Mouse (Mus musculus) neural tube, embryonic 12.5 days (tissue): ENCODE results near the gene Abca17. TPM values are rescaled to one million over a fixed set of nuclear protein-coding genes. Genes with fewer than 3 reads are reported as not detected.

Source experiments
- ATAC-seq: fragments of 200-750 bp; cut with Nextera tagmentation; 2 replicates; pipeline ENCODE4 v1.8.0; 2017; ENCODE audit warnings: low read depth, mild to moderate bottlenecking, moderate TSS enrichment, moderate library complexity; ENCODE audit not compliant: low FRiP score
- H3K27ac ChIP-seq: fragments of 300-500 bp; sonication (generic); 2 replicates; pipeline ENCODE4 v1.5.1; 2016
- H3K27me3 ChIP-seq: fragments of 300-500 bp; sonication (generic); replicated peaks from 2 replicates; pipeline ENCODE4 v1.6.1; 2016; ENCODE audit warnings: mild to moderate bottlenecking
- H3K36me3 ChIP-seq: fragments of 300-500 bp; sonication (generic); 2 replicates; pipeline ENCODE4 v1.6.1; 2016; ENCODE audit warnings: mild to moderate bottlenecking
- H3K4me1 ChIP-seq: fragments of 300-500 bp; sonication (generic); 2 replicates; pipeline ENCODE4 v1.6.1; 2016
- H3K4me2 ChIP-seq: fragments of 300-500 bp; sonication (generic); replicated peaks from 2 replicates; pipeline ENCODE4 v1.6.1; 2016; ENCODE audit warnings: mild to moderate bottlenecking
- H3K4me3 ChIP-seq: fragments of 300-500 bp; sonication (generic); 2 replicates; pipeline ENCODE4 v1.5.1; 2016
- H3K9ac ChIP-seq: fragments of 300-500 bp; sonication (generic); 2 replicates; pipeline ENCODE4 v1.6.1; 2016; ENCODE audit warnings: mild to moderate bottlenecking
- H3K9me3 ChIP-seq: fragments of 300-500 bp; sonication (generic); 2 replicates; pipeline ENCODE4 v1.6.1; 2016; ENCODE audit warnings: mild to moderate bottlenecking
- WGBS: fragments of 180-500 bp; shearing (Covaris S2); methylation state at CpG from one replicate; pipeline ENCODE4 v1.1.7; 2016; 5-methylcytosine and 5-hydroxymethylcytosine counted together
- polyA plus RNA-seq: library from polyadenylated mRNA; unstranded; fragments of >200 nt; fragmentation: Nextera tagmentation; extraction: Ambion mirVana; gene quantifications from 2 replicates; pipeline ENCODE4 v1.2.1, GENCODE M21; 2016

Gene Abca17
- polyA plus RNA-seq, 1 experiment from 2014 or later = 0.13 TPM

DNA sequence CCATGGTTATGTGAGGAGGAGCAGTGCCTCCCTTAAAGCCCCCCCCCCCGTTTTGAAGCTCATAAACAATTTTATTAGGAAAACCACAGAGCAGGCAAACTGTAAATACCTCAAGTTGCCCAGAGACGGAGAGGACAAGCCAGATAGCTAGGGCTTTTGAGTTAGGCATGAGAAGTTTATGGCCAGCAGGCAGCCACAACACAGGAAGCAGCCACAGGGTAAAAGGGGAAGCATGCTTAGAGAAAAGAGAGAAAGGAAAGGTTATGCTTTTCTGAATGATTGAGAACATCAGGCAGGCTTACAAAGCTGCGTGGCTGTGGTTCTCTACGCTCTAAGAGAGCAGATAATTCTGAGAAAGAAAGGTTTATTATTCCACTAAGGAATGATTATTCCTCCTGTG lies 90.4 kb downstream of the Abca17 start:
- Histone ChIP-seq H3K4me3 (no peak overlapping the region), H3K9me3 (no peaks in the 10 kb centered on the region), H3K27ac (no peak overlapping the region), H3K36me3 (no peaks in the 10 kb centered on the region), H3K27me3 (no peaks in the 10 kb centered on the region), H3K4me1 (no peaks in the 10 kb centered on the region), H3K9ac (no peak overlapping the region), H3K4me2 (no peak overlapping the region)
- ATAC-seq = no peak
- 60% methylated on average over 4 of the region's 4 CpGs for WGBS

DNA sequence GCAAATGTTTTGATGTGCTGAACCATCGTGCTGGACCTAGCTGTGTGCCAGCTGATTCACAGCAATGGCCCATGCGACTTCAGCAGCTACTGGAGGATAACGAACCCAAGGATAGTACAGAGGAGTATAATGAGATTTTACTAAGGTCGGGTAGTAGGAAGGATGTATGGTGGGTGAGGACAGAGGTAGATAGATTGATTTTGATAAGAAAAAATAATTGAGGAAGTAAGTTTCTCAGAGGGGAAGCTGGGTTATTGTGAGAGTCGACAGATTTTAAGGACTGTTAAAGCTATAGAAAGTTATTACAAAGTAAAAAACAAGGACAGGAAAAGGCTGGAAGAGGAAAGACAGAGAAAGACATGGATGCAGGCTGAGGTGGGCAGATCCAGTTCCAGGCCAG lies 91.2 kb downstream of the Abca17 start:
- WGBS = 81% methylated on average over 5 of the region's 5 CpGs
- Histone ChIP-seq H3K4me1 (no peaks in the 10 kb centered on the region), H3K27ac (no peak overlapping the region), H3K4me3 (no peak overlapping the region), H3K27me3 (no peaks in the 10 kb centered on the region), H3K9me3 (no peaks in the 10 kb centered on the region), H3K4me2 (no peak overlapping the region), H3K9ac (no peak overlapping the region), H3K36me3 (no peaks in the 10 kb centered on the region)
- ATAC-seq = no peak

DNA sequence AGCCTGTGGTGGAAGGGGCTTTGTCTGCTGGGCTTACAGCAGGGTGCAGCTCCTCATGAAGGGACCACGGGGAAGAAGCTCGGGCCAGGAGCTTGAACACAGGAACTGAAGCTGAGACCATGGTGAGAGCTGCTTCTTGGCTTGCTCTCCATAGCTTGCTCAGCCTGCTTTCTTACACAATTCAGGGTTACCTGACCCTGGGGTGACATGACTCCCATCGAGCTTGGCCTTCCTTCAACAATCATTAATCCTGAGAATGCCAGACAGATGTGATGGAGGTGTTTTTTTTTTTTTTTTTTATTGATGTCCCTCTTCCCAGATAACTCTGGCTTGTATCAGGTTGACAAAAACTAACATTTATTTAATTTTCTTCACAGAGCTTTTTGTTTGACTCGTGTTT lies 91.9 kb downstream of the Abca17 start:
- ATAC-seq = no peak
- Histone ChIP-seq H3K27ac (no peak overlapping the region), H3K4me2 (no peak overlapping the region), H3K9me3 (no peaks in the 10 kb centered on the region), H3K9ac (no peak overlapping the region), H3K27me3 (no peaks in the 10 kb centered on the region), H3K4me3 (no peak overlapping the region), H3K4me1 (no peaks in the 10 kb centered on the region), H3K36me3 (no peaks in the 10 kb centered on the region)
- 68% methylated on average over 4 of the region's 4 CpGs for WGBS

DNA sequence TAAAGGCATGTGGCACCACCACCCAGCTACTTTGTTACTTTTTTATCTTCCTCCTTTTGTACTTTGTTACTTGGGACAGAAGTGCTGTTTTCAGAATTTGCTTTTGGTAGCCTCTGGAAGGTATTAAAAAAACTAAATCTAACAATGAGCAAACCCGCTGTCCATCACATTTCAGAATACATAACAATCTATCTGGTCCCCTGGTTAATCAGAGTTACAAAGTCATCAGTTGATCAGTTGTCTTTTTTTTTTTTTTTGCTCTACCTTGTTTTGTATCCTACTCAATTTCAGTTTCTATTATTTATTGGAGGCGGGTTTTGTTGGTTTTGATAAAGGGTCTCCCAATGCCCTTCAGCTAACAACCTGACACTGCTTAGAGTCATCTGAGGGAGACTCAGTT lies 98.5 kb downstream of the Abca17 start:
- no peak overlapping the region for H3K9ac ChIP-seq
- H3K9me3 ChIP-seq = no peaks in the 10 kb centered on the region
- 95% methylated on average over 2 of the region's 2 CpGs for WGBS
- H3K27ac ChIP-seq = no peak overlapping the region
- H3K4me1 ChIP-seq = peaks cover 12% of the 10 kb centered on the region
- H3K4me3 ChIP-seq = no peak overlapping the region
- no peak for ATAC-seq
- peaks cover 15% of the 10 kb centered on the region for H3K36me3 ChIP-seq
- no peaks in the 10 kb centered on the region for H3K27me3 ChIP-seq
- no peak overlapping the region; the same call in 1 of the 2 replicates for H3K4me2 ChIP-seq

DNA sequence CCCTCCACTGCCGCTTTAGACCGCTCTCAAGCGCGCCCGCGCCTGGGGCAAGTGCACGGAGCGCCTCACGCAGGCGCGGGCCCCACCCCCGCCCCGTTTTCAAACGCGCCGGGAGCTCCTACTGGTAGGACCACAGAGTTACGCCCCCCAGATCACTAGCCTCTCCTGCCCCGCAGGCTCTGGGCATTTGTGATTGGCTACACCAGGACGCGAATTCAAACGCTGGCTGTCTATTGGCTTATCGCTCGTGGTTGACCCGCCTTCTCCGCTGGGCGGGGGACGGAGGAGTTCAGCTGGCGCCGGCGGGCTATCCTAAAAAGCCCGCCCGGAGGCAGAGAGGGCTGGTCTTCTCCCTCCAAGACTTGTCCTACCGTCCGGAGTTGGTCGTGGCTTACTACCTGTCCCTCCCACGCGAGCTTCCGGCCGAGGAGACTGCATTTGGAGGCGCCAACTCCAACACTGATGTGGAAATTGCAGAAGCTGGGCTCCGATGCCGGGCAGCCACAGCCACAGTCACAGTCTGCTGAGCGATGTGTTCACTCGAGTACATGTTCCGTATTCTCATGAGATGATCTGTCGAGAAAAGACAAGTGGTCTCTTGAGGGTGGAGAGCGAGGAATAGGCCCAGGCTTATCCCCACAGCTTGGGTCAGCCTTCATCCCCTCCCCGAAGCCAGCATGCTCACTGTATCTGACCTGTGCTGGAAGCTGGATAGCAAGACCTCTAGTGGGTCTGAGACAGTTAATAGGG lies 99.4 kb downstream of the Abca17 start, which contains the start of gene Ccnf:
Gene Ccnf (minus strand): TSS at position 165 of the 750 bp plus-strand sequence.
- WGBS = under 1% methylated on average over 48 of the region's 48 CpGs
- H3K9me3 ChIP-seq = no peaks in the 10 kb centered on the region
- H3K27me3 ChIP-seq = no peaks in the 10 kb centered on the region

DNA sequence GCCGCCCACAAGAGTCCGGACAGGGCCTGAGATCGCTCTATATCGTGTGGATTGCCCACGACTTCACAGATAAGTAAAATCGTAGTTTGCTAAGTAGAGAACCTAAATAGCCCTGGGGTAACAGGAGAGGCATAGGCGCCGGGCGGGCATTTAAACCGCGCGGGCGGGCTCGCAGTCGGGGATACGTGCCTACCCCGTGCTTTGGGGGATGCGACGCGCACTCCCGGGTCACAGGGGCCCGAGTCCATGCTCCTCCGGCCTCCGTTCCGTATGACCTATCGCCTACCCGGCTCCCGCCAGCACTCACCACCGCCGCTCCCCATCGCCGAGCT lies 99.9 kb downstream of the Abca17 start:
- ATAC-seq = no peak
- H3K9ac ChIP-seq = peak overlapping the region; percentile 72
- peak overlapping the region; percentile 61 for H3K4me3 ChIP-seq
- H3K27ac ChIP-seq = no peak overlapping the region
- no peaks in the 10 kb centered on the region for H3K9me3 ChIP-seq
- peak overlapping the region; percentile 73 for H3K4me2 ChIP-seq
- WGBS = under 1% methylated on average over 32 of the region's 32 CpGs
- peaks cover 12% of the 10 kb centered on the region for H3K4me1 ChIP-seq
- H3K36me3 ChIP-seq = peaks cover 25% of the 10 kb centered on the region
- no peaks in the 10 kb centered on the region for H3K27me3 ChIP-seq

More for the DNA sequence above, 99.4 kb downstream of the Abca17 start, which contains the start of gene Ccnf:
- Histone ChIP-seq H3K4me1 (peaks cover 12% of the 10 kb centered on the region), H3K36me3 (peaks cover 20% of the 10 kb centered on the region), H3K4me3 (peak within 1 kb of the TSS; percentile 61), H3K9ac (peak within 1 kb of the TSS; percentile 72), H3K4me2 (peak within 1 kb of the TSS; percentile 73), H3K27ac (no peak within 1 kb of the TSS)
- ATAC-seq = peak; percentile 100

DNA sequence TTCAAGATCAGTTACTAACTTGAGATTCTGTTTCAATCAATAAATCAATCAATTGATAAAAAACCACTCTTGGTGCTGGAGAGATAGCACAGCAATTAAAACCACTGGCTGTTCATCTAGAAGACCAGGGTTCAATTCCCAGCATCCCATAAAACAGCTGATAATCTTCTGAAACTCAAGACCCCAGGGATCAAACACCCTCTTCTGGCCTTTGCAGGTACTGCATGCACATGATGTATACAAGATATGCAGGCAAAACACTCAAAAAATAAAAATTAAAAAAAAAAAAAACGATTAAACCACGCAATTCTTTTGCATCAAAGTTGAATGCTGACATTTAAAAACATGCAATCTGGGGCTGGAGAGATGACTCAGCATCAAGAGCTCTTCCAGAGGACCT lies 102.2 kb downstream of the Abca17 start:
- no peak overlapping the region for H3K27ac ChIP-seq
- H3K4me1 ChIP-seq = peaks cover 12% of the 10 kb centered on the region
- ATAC-seq = no peak
- H3K4me2 ChIP-seq = no peak overlapping the region
- H3K36me3 ChIP-seq = peaks cover 42% of the 10 kb centered on the region
- H3K4me3 ChIP-seq = no peak overlapping the region
- H3K9ac ChIP-seq = no peak overlapping the region
- 94% methylated on average over 2 of the region's 2 CpGs for WGBS
- no peaks in the 10 kb centered on the region for H3K9me3 ChIP-seq
- H3K27me3 ChIP-seq = no peaks in the 10 kb centered on the region

DNA sequence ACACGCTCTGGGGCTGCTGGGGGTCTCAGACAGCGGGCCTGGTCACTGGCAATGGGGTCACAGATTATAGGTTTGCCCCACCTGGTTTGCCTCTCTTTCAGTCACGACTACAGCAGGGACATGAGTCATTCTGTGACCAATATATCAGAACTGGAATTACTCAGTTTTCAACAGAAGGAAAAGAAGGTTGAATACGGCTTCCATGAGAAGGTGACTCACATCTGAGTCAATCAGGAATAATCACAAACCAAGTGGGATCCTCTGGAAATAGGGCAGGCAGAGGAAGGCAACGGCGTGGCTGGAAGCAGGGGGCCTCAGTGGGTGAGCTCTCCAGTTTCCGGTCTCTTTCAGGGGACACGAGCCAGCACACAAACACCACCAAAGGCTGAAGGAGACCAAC lies 106.8 kb downstream of the Abca17 start:
- 96% methylated on average over 8 of the region's 8 CpGs for WGBS
- no peaks in the 10 kb centered on the region for H3K4me1 ChIP-seq
- H3K4me2 ChIP-seq = no peak overlapping the region
- H3K9ac ChIP-seq = no peak overlapping the region
- no peak overlapping the region for H3K27ac ChIP-seq
- peaks cover 88% of the 10 kb centered on the region for H3K36me3 ChIP-seq
- no peaks in the 10 kb centered on the region for H3K27me3 ChIP-seq
- no peak overlapping the region for H3K4me3 ChIP-seq
- H3K9me3 ChIP-seq = no peaks in the 10 kb centered on the region
- ATAC-seq = no peak

DNA sequence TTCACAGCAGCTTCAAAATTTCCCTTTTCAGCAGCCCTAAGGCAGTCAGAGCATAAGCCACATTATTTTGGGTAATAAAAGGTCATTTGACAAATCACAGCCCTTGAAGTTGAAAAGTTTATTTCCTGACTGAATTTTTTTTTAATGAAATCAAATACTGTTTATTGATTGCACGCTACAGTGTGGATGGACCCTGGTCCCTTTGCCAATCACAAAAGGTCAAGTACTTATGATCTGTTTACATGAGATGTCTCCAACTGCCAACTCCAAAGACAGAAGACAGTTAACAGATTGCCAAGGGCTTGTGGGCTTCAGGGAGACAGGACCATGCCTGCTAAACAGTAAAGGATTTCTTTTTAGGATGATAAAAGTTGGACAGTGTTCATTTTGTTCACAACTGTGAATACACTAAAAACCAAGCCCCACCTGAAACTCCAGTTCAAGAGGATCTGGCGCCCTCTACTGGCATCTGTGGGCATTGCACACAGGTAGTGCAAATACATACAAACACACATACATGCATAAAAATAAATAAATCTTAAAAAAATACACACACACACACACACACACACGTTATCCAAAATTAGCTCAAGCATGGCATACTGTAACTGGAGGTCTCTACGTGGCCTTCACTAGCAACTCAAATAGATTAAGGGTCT lies 107.4 kb downstream of the Abca17 start:
- 88% methylated on average over 4 of the region's 4 CpGs for WGBS
- H3K4me2 ChIP-seq = no peak overlapping the region
- no peaks in the 10 kb centered on the region for H3K4me1 ChIP-seq
- H3K9me3 ChIP-seq = no peaks in the 10 kb centered on the region
- H3K9ac ChIP-seq = no peak overlapping the region
- no peak overlapping the region for H3K27ac ChIP-seq
- H3K36me3 ChIP-seq = peaks cover 88% of the 10 kb centered on the region
- no peak overlapping the region for H3K4me3 ChIP-seq
- no peaks in the 10 kb centered on the region for H3K27me3 ChIP-seq
- ATAC-seq = no peak

DNA sequence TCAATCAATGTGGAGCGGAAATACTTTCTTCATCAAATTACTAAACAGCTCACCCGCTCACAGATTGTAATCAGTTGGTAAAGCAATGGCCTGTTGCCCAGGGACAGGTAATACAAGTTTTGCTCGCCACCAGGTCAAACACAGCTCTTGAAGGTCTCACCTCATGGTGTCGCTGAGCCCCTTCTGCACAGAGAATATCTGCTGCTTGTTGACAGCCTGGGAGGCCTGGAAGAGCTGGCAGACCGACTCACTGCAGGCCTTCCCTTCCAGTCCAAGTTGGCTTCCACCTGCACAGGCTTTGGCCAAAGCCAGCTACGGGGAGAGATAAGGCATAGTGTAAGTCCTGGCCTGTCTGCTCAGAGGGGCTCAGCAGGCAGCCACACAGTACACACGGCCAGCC lies 113.9 kb downstream of the Abca17 start:
- H3K36me3 ChIP-seq = peaks cover 95% of the 10 kb centered on the region
- WGBS = 94% methylated on average over 7 of the region's 7 CpGs
- ATAC-seq = no peak

DNA sequence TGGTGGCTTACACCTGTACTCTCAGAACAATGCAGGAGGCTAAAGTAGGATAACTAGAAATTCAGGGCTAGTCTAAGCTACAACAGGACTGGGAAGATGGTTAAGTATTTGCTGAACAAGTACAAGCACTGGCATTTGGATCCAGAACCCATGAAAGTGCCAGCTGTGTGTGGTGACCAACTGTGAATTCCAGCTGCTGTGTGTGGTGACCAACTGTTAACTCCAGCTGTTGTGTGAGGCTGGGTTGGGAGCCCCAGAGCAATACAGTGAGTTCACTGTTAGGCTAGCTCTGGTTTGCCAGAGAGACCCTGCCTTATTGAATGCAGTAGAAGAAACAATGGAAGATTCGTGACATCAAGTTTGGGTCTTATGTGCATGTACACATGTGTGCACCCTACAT lies 114.4 kb downstream of the Abca17 start:
- H3K9me3 ChIP-seq = no peaks in the 10 kb centered on the region
- WGBS = 96% methylated on average over 1 of the region's 1 CpGs
- H3K4me1 ChIP-seq = no peaks in the 10 kb centered on the region
- no peak for ATAC-seq
- no peak overlapping the region for H3K9ac ChIP-seq
- no peak overlapping the region for H3K27ac ChIP-seq
- no peaks in the 10 kb centered on the region for H3K27me3 ChIP-seq
- peaks cover 95% of the 10 kb centered on the region for H3K36me3 ChIP-seq
- no peak overlapping the region for H3K4me3 ChIP-seq
- no peak overlapping the region for H3K4me2 ChIP-seq

More for the DNA sequence above, 113.9 kb downstream of the Abca17 start:
- no peak overlapping the region for H3K9ac ChIP-seq
- H3K4me3 ChIP-seq = no peak overlapping the region
- H3K9me3 ChIP-seq = no peaks in the 10 kb centered on the region
- H3K4me1 ChIP-seq = no peaks in the 10 kb centered on the region
- H3K27ac ChIP-seq = no peak overlapping the region
- H3K4me2 ChIP-seq = no peak overlapping the region
- H3K27me3 ChIP-seq = no peaks in the 10 kb centered on the region

DNA sequence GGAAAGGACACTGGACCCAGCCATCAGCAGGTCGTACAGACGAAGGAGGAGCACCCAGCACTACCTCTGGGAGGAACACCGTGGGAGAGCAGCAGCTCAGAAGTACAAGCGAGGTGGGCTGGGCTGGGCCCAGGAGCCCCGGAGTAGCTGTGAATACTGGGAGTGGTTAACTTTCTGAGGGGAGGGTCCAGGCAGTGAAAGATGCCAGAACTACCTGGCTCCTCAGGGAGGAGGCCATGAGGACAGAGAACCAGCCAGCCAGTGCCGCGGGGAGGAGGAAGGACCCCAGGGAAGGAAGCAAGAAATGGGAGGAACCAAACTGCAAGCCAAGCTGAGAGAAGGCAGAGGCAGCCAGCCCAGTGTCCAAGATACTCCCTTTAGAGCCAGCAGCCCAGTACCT lies 122.9 kb downstream of the Abca17 start:
- WGBS = 88% methylated on average over 7 of the region's 7 CpGs
- ATAC-seq = no peak
- peaks cover 92% of the 10 kb centered on the region for H3K36me3 ChIP-seq

DNA sequence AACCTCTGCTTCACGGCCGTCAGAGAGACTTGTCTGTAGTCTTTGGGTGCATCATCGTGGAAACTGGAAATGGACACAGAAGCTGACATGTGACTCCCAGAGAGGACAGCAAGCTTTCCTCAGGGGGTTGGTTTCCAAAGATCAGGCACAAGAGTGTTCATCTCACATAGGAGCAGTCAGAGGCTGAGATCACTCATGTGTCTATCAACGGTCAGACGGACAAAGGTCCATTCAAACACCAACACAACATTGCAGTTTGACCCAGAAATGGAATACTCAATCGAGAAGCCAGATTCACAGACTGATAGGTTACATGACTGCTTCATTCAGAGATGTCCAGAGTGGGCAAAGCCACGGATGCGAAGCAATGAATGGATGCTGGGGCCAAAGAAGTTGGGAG lies 124.1 kb downstream of the Abca17 start:
- Histone ChIP-seq H3K4me1 (no peaks in the 10 kb centered on the region), H3K4me3 (no peak overlapping the region), H3K9ac (no peak overlapping the region), H3K27ac (no peak overlapping the region), H3K9me3 (no peaks in the 10 kb centered on the region), H3K36me3 (peaks cover 83% of the 10 kb centered on the region), H3K27me3 (no peaks in the 10 kb centered on the region), H3K4me2 (no peak overlapping the region)
- 93% methylated on average over 8 of the region's 8 CpGs for WGBS
- ATAC-seq = no peak

More for the DNA sequence above, 122.9 kb downstream of the Abca17 start:
- Histone ChIP-seq H3K4me1 (no peaks in the 10 kb centered on the region), H3K9me3 (no peaks in the 10 kb centered on the region), H3K27me3 (no peaks in the 10 kb centered on the region), H3K4me2 (no peak overlapping the region), H3K4me3 (no peak overlapping the region), H3K27ac (no peak overlapping the region), H3K9ac (no peak overlapping the region)
